Mouse (Mus musculus): ENCODE data around the gene Fignl1. TPM values are rescaled to one million over a fixed set of nuclear protein-coding genes. Genes with fewer than 3 reads are reported as not detected.

Gene Fignl1
- polyA plus RNA-seq, 1 experiment from 2014 or later: 107 TPM

DNA sequence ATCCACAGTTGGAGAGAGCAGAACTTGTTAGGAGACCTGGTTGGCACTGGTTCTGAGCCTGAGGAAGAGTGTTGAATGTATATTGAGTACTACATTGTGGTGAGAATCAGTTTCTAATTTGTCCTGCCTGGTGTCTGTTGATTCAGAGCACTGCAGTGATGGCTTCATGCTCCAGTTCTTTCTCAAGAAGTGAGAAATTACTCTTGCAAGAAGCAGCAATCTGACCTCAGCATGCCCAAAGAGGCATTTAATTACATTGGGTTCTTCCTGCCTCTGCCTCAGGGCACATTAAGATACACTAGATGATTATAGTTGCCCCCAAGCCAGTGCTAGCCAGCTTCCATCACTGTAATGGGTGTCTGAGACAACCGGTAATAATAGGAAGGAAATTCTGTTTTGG lies 49.9 kb downstream of the Fignl1 start:
- DNase-seq (no peak), ATAC-seq (ENCODE audit: low read depth) (no peak)
- WGBS (ENCODE audit: insufficient replicate concordance): 79% methylated on average over 1 of the region's 1 CpGs
- Histone ChIP-seq H3K4me3 (replicated peaks) (no peak overlapping the region), H3K9me3 (replicated peaks) (no peaks in the 10 kb centered on the region), H3K4me1 (replicated peaks) (no peaks in the 10 kb centered on the region), H3K4me2 (no peak overlapping the region), H3K9ac (no peak overlapping the region), H3K36me3 (peaks cover 84% of the 10 kb centered on the region), H3K27ac (no peak overlapping the region), H3K27me3 (no peaks in the 10 kb centered on the region)

DNA sequence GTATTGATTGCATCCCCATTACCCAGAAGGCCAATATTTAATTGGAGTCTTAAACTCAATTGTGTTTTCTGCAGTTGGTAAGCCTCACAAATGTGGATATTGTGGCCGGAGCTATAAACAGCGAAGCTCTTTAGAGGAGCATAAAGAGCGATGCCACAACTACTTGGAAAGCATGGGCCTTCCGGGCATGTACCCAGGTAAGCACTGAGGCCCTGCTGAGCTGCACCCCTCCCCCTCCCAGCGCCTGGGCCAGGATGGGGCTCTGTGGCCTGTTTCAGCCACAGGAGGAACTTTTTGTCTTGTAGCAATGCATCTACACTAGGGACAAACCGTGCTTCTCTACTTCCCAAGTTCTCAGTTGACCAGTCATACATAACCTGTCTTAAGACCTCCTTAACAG lies 50.6 kb downstream of the Fignl1 start:
- WGBS (ENCODE audit: insufficient replicate concordance): 84% methylated on average over 6 of the region's 6 CpGs
- H3K4me3 ChIP-seq (replicated peaks): no peak overlapping the region
- H3K27me3 ChIP-seq: no peaks in the 10 kb centered on the region
- H3K9me3 ChIP-seq (replicated peaks): no peaks in the 10 kb centered on the region
- no peak overlapping the region for H3K9ac ChIP-seq
- no peak overlapping the region for H3K27ac ChIP-seq
- no peak overlapping the region for H3K4me2 ChIP-seq
- no peaks in the 10 kb centered on the region for H3K4me1 ChIP-seq (replicated peaks)
- no peak for ATAC-seq (ENCODE audit: low read depth)
- DNase-seq: no peak
- H3K36me3 ChIP-seq: peaks cover 84% of the 10 kb centered on the region

GRCm38 (mm10) chr11:11752859-11753258 lies 55.9 kb downstream of the Fignl1 start:
- 87% methylated on average over 5 of the region's 5 CpGs for WGBS (ENCODE audit: insufficient replicate concordance)
- Histone ChIP-seq H3K4me3 (replicated peaks) (no peak overlapping the region), H3K9me3 (replicated peaks) (no peaks in the 10 kb centered on the region), H3K9ac (no peak overlapping the region), H3K27ac (no peak overlapping the region), H3K4me2 (no peak overlapping the region), H3K27me3 (no peaks in the 10 kb centered on the region), H3K4me1 (replicated peaks) (no peaks in the 10 kb centered on the region), H3K36me3 (peaks cover 89% of the 10 kb centered on the region)
- no peak for ATAC-seq (ENCODE audit: low read depth)
- DNase-seq: no peak

DNA sequence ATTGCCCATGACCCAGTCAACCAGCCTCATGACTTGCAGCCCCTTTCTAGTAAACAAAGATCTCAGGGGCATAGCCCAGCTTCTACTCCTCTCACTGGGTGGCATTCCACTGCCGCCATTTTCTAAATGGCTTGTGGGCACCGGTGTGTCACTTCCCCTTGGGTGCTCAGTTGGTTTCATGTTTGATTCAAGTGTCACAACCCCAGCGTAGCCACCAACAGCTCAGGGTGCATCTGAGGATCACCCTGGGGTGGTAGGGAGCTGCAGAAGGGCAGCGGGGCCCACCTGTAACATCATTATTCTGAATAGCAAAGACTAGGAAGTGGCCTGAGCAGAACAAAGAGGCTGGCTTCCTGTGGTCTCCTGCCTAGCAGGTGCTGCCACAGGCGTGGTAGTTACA lies 57.7 kb downstream of the Fignl1 start:
- H3K27ac ChIP-seq: no peak overlapping the region
- H3K27me3 ChIP-seq: no peaks in the 10 kb centered on the region
- no peak overlapping the region for H3K4me2 ChIP-seq
- no peaks in the 10 kb centered on the region for H3K9me3 ChIP-seq (replicated peaks)
- 81% methylated on average over 5 of the region's 5 CpGs for WGBS (ENCODE audit: insufficient replicate concordance)
- no peaks in the 10 kb centered on the region for H3K4me1 ChIP-seq (replicated peaks)
- DNase-seq: no peak
- H3K36me3 ChIP-seq: peaks cover 97% of the 10 kb centered on the region
- H3K4me3 ChIP-seq (replicated peaks): no peak overlapping the region
- no peak for ATAC-seq (ENCODE audit: low read depth)
- no peak overlapping the region for H3K9ac ChIP-seq

DNA sequence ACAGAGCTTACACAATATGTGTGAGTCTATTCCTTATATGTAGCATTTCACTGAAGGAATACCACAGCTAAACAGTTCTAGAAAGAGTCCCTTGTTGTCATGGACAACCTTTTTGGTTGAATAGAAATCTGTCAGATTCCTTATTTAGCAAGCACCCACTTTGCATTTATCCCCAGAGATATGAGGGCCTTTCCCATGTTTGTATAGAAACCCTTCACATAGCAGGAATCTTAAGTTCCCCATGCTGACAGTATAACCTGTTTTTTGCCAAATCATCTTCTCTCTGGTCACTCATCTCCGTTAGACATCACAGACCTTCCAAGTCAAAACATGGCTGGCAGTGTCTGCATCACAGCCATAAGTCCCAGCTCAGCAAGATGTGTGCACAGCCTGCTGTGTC lies 64.5 kb downstream of the Fignl1 start:
- no peaks in the 10 kb centered on the region for H3K27me3 ChIP-seq
- H3K27ac ChIP-seq: no peak overlapping the region
- no peak overlapping the region for H3K9ac ChIP-seq
- no peak overlapping the region for H3K4me2 ChIP-seq
- ATAC-seq (ENCODE audit: low read depth): no peak
- H3K36me3 ChIP-seq: peaks cover 61% of the 10 kb centered on the region
- H3K4me1 ChIP-seq (replicated peaks): peaks cover 31% of the 10 kb centered on the region
- WGBS (ENCODE audit: insufficient replicate concordance): 58% methylated on average over 1 of the region's 1 CpGs
- no peaks in the 10 kb centered on the region for H3K9me3 ChIP-seq (replicated peaks)
- no peak overlapping the region for H3K4me3 ChIP-seq (replicated peaks)
- DNase-seq: no peak

GRCm38 (mm10) chr11:11742626-11743025 lies 66.1 kb downstream of the Fignl1 start:
- H3K27me3 ChIP-seq: no peaks in the 10 kb centered on the region
- WGBS (ENCODE audit: insufficient replicate concordance): 7% methylated on average over 2 of the region's 2 CpGs
- H3K9me3 ChIP-seq (replicated peaks): no peaks in the 10 kb centered on the region
- ATAC-seq (ENCODE audit: low read depth) (peak; percentile 80), DNase-seq (peak; percentile 72)
- H3K4me3 ChIP-seq (replicated peaks): no peak overlapping the region
- H3K4me2 ChIP-seq: no peak overlapping the region
- H3K9ac ChIP-seq: peak overlapping the region; percentile 37; the same call in 1 of the 2 replicates
- H3K4me1 ChIP-seq (replicated peaks): peaks cover 41% of the 10 kb centered on the region
- peak overlapping the region; percentile 88 for H3K27ac ChIP-seq
- peaks cover 54% of the 10 kb centered on the region for H3K36me3 ChIP-seq

DNA sequence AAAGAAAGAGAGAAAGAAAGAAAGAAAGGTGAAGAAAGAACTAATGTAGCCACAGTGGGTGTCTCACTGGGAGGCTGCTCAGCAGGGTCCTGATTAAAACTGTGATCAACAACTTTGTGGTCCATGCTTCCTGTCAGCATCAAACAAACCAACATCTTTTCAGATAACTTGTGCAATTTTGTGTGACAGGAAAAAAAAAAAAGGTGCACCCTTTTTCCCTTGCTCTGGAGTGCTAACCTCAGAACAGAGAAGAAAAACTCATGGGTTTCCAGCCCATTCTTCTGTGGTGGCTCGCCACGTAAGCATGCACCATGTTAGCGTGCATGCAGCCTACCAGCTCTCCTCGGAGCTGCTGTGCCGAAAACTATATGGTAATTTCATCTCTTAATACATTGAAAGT lies 67.2 kb downstream of the Fignl1 start:
- no peaks in the 10 kb centered on the region for H3K27me3 ChIP-seq
- 84% methylated on average over 5 of the region's 5 CpGs for WGBS (ENCODE audit: insufficient replicate concordance)

GRCm38 (mm10) chr11:11740603-11741002 lies 68.2 kb downstream of the Fignl1 start:
- no peak overlapping the region for H3K9ac ChIP-seq
- H3K4me3 ChIP-seq (replicated peaks): no peak overlapping the region
- no peak for DNase-seq
- no peaks in the 10 kb centered on the region for H3K27me3 ChIP-seq
- peaks cover 59% of the 10 kb centered on the region for H3K4me1 ChIP-seq (replicated peaks)
- H3K4me2 ChIP-seq: no peak overlapping the region
- WGBS (ENCODE audit: insufficient replicate concordance): 76% methylated on average over 5 of the region's 5 CpGs
- no peaks in the 10 kb centered on the region for H3K9me3 ChIP-seq (replicated peaks)
- peak overlapping the region; percentile 67 for H3K27ac ChIP-seq
- no peak for ATAC-seq (ENCODE audit: low read depth)
- H3K36me3 ChIP-seq: peaks cover 53% of the 10 kb centered on the region

More for the DNA sequence above, 67.2 kb downstream of the Fignl1 start:
- Histone ChIP-seq H3K9ac (no peak overlapping the region), H3K27ac (peak overlapping the region; percentile 88), H3K4me3 (replicated peaks) (no peak overlapping the region), H3K36me3 (peaks cover 52% of the 10 kb centered on the region), H3K4me1 (replicated peaks) (peaks cover 49% of the 10 kb centered on the region), H3K4me2 (no peak overlapping the region), H3K9me3 (replicated peaks) (no peaks in the 10 kb centered on the region)
- no peak for DNase-seq
- ATAC-seq (ENCODE audit: low read depth): no peak

DNA sequence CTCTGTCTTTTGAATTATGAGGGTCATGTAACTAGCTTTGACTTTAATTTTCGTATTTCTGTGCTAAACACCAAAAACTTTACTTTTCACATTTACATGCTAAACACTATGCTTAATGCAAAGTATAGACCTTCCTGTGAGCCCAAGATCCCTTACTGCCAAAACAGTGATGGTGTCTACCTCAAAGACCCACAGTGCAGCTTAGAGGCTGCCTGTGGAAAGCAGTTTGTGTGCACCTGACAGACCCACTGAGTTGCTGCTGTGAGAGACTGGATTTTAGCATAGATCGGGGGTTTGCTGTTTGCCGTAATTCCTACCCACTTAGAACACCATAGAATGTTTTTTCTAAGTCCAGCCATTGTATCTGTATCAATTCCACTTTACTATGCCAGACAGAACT lies 69.7 kb downstream of the Fignl1 start:
- H3K27ac ChIP-seq: peak overlapping the region; percentile 60
- peaks cover 44% of the 10 kb centered on the region for H3K36me3 ChIP-seq
- 82% methylated on average over 3 of the region's 3 CpGs for WGBS (ENCODE audit: insufficient replicate concordance)

DNA sequence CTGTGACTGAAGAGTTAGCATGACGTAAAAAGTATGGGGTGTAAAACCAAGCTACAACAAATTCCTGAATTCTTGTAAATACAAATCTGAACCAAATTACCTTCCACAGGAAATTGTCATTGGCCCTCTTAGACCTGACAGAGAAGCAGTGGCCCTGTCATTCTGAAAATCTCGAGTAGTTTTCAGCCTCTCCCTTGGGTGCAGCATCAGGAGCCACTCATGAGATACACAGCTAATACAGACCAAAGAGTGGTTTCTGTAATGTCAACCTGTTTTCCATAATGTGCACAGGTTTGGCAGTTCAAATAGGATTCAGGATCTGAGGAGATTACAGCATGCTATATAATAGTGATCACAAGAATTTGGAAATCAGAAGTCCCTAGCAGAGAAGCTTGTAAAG lies 71.2 kb downstream of the Fignl1 start:
- peak overlapping the region; percentile 24 for H3K27ac ChIP-seq
- H3K4me1 ChIP-seq (replicated peaks): peaks cover 86% of the 10 kb centered on the region
- H3K36me3 ChIP-seq: peaks cover 37% of the 10 kb centered on the region
- WGBS (ENCODE audit: insufficient replicate concordance): 65% methylated on average over 2 of the region's 2 CpGs
- no peaks in the 10 kb centered on the region for H3K27me3 ChIP-seq
- H3K4me3 ChIP-seq (replicated peaks): no peak overlapping the region
- DNase-seq (no peak), ATAC-seq (ENCODE audit: low read depth) (no peak)
- H3K4me2 ChIP-seq: no peak overlapping the region
- H3K9me3 ChIP-seq (replicated peaks): no peaks in the 10 kb centered on the region
- no peak overlapping the region for H3K9ac ChIP-seq

More for the DNA sequence above, 69.7 kb downstream of the Fignl1 start:
- ATAC-seq (ENCODE audit: low read depth) (no peak), DNase-seq (no peak)
- H3K27me3 ChIP-seq: no peaks in the 10 kb centered on the region
- H3K9me3 ChIP-seq (replicated peaks): no peaks in the 10 kb centered on the region
- peaks cover 74% of the 10 kb centered on the region for H3K4me1 ChIP-seq (replicated peaks)
- H3K4me3 ChIP-seq (replicated peaks): no peak overlapping the region
- H3K4me2 ChIP-seq: no peak overlapping the region
- no peak overlapping the region for H3K9ac ChIP-seq
